Mouse (Mus musculus) thymus, adult 2 months (tissue): ENCODE results near the gene Casp7. TPM values are rescaled to one million over a fixed set of nuclear protein-coding genes. Genes with fewer than 3 reads are reported as not detected.
A peak's percentile ranks its signal among the peaks of the same experiment; 100 is the strongest.
"Not testable (repeated sequence)": the region's sequence is repeated elsewhere in the genome, so short reads cannot be mapped to it uniquely, and the experiment has no call there.

ENCODE experiments used
- DNase-seq: peaks from one replicate; pipeline ENCODE4 v3.0.0; 2021
- H3K27ac ChIP-seq: fragments of 200-500 bp; 2 replicates; pipeline ENCODE4 v1.5.1; 2012; ENCODE audit warnings: low read length, control low read depth; ENCODE audit not compliant: control insufficient read depth, insufficient read depth
- H3K27me3 ChIP-seq: fragments of 200-500 bp; 2 replicates; pipeline ENCODE4 v1.6.1; 2012; ENCODE audit warnings: mild to moderate bottlenecking, low read length, moderate library complexity, mixed read lengths; ENCODE audit not compliant: control insufficient read depth, insufficient read depth
- H3K36me3 ChIP-seq: fragments of 200-500 bp; 2 replicates; pipeline ENCODE4 v1.6.1; 2012; ENCODE audit warnings: mild to moderate bottlenecking, low read length, moderate library complexity; ENCODE audit not compliant: control insufficient read depth, insufficient read depth
- H3K4me1 ChIP-seq: fragments of 200-500 bp; replicated peaks from 2 replicates; pipeline ENCODE4 v1.6.1; 2012; ENCODE audit warnings: low read length; ENCODE audit not compliant: control insufficient read depth, insufficient read depth
- H3K4me3 ChIP-seq: fragments of 200-500 bp; 2 replicates; pipeline ENCODE4 v1.5.1; 2012; ENCODE audit warnings: mild to moderate bottlenecking, low read length, control low read depth, moderate library complexity; ENCODE audit not compliant: control insufficient read depth, insufficient read depth
- CTCF ChIP-seq: fragments of 200-500 bp; IDR thresholded peaks from 2 replicates; pipeline ENCODE4 v1.5.1; 2012; ENCODE audit warnings: mild to moderate bottlenecking, control low read depth, low read length, moderate library complexity, borderline replicate concordance; ENCODE audit not compliant: control insufficient read depth, poor library complexity, insufficient read depth; ENCODE audit errors: extremely low read depth
- POLR2A ChIP-seq: fragments of 200-500 bp; IDR thresholded peaks from 2 replicates; pipeline ENCODE4 v1.6.1; 2012; ENCODE audit warnings: mild to moderate bottlenecking, low read length, control low read depth, moderate library complexity; ENCODE audit not compliant: control insufficient read depth, poor library complexity, insufficient read depth; ENCODE audit errors: extremely low read depth
- WGBS: fragments of 180-500 bp; shearing (Covaris S2); methylation state at CpG from one replicate; pipeline ENCODE4 v1.1.7; 2018; 5-methylcytosine and 5-hydroxymethylcytosine counted together
- polyA plus RNA-seq: library from polyadenylated mRNA; depleted of rRNA; stranded (reverse); fragments of >200 nt; gene quantifications from 2 replicates; pipeline ENCODE4 v1.2.3, GENCODE M21; 2012

Casp7 gene
- polyA plus RNA-seq, 1 experiment: 19.6 TPM

GRCm38 (mm10) chr19:56400200-56400599 lies 3.3 kb downstream of the Casp7 start:
- 54% methylated on average over 14 of the region's 14 CpGs for WGBS
- no peaks in the 10 kb centered on the region for H3K27me3 ChIP-seq
- no peaks in the 10 kb centered on the region; the same call in 1 of the 2 replicates for H3K36me3 ChIP-seq
- H3K4me3 ChIP-seq: no peak overlapping the region
- TF ChIP-seq POLR2A (no peak), CTCF (no peak)
- peaks cover 16% of the 10 kb centered on the region for H3K4me1 ChIP-seq
- DNase-seq: peak; percentile 79
- no peak overlapping the region for H3K27ac ChIP-seq

- no peaks in the 10 kb centered on the region for H3K27me3 ChIP-seq
- H3K4me3 ChIP-seq: no peak overlapping the region
- no peaks in the 10 kb centered on the region; the same call in 1 of the 2 replicates for H3K36me3 ChIP-seq
- 98% methylated on average over 6 of the region's 6 CpGs for WGBS
- no peak for DNase-seq
- TF ChIP-seq CTCF (no peak), POLR2A (no peak)
- H3K27ac ChIP-seq: no peak overlapping the region
- peaks cover 10% of the 10 kb centered on the region; the same call in 1 of the 2 replicates for H3K4me1 ChIP-seq
Measured at GRCm38 (mm10) chr19:56401864-56402263, 4.9 kb downstream of the Casp7 start.

GRCm38 (mm10) chr19:56405824-56406223 lies 8.9 kb downstream of the Casp7 start:
- peaks cover 8% of the 10 kb centered on the region; the same call in 1 of the 2 replicates for H3K36me3 ChIP-seq
- TF ChIP-seq POLR2A (no peak), CTCF (no peak)
- 98% methylated on average over 4 of the region's 4 CpGs for WGBS

GRCm38 (mm10) chr19:56406581-56406980 lies 9.7 kb downstream of the Casp7 start:
- WGBS: 98% methylated on average over 7 of the region's 7 CpGs
- no peak for DNase-seq
- Histone ChIP-seq H3K36me3 (peaks cover 8% of the 10 kb centered on the region; the same call in 1 of the 2 replicates), H3K4me3 (no peak overlapping the region), H3K27me3 (no peaks in the 10 kb centered on the region), H3K27ac (no peak overlapping the region), H3K4me1 (no peaks in the 10 kb centered on the region)
- TF ChIP-seq POLR2A: no peak
- TF ChIP-seq CTCF: no peak

More at GRCm38 (mm10) chr19:56405824-56406223, 8.9 kb downstream of the Casp7 start:
- Histone ChIP-seq H3K4me1 (no peaks in the 10 kb centered on the region), H3K27me3 (no peaks in the 10 kb centered on the region), H3K4me3 (no peak overlapping the region), H3K27ac (no peak overlapping the region)
- no peak for DNase-seq

- not testable (repeated sequence) for H3K4me1 ChIP-seq, H3K4me3 ChIP-seq, H3K27me3 ChIP-seq, H3K27ac ChIP-seq, H3K36me3 ChIP-seq, DNase-seq
- 98% methylated on average over 4 of the region's 4 CpGs for WGBS
Measured at GRCm38 (mm10) chr19:56409884-56410283, 13.0 kb downstream of the Casp7 start.

GRCm38 (mm10) chr19:56418404-56418803 lies 21.5 kb downstream of the Casp7 start:
- H3K27me3 ChIP-seq: no peaks in the 10 kb centered on the region
- no peaks in the 10 kb centered on the region for H3K36me3 ChIP-seq
- H3K4me1 ChIP-seq: no peaks in the 10 kb centered on the region
- H3K27ac ChIP-seq: no peak overlapping the region
- 91% methylated on average over 4 of the region's 4 CpGs for WGBS
- TF ChIP-seq CTCF (no peak), POLR2A (no peak)
- no peak overlapping the region for H3K4me3 ChIP-seq
- no peak for DNase-seq

- TF ChIP-seq POLR2A (no peak), CTCF (no peak)
- no peak overlapping the region for H3K27ac ChIP-seq
- H3K36me3 ChIP-seq: no peaks in the 10 kb centered on the region
- H3K27me3 ChIP-seq: no peaks in the 10 kb centered on the region
- no peaks in the 10 kb centered on the region for H3K4me1 ChIP-seq
- WGBS: 88% methylated on average over 9 of the region's 9 CpGs
- no peak overlapping the region for H3K4me3 ChIP-seq
- DNase-seq: no peak
Measured at GRCm38 (mm10) chr19:56419452-56419851, 22.5 kb downstream of the Casp7 start.
